Mouse (Mus musculus): Measurements from ENCODE around the gene Tctn1. TPM values are rescaled to one million over a fixed set of nuclear protein-coding genes. Genes with fewer than 3 reads are reported as not detected.

The Tctn1 gene
- polyA plus RNA-seq, 1 experiment from 2014 or later: 6.5 TPM

- no peaks in the 10 kb centered on the region for H3K27me3 ChIP-seq (ENCODE audit: control insufficient read depth, insufficient read depth, low read length)
- H3K9ac ChIP-seq: no peak overlapping the region
- peaks cover 9% of the 10 kb centered on the region for H3K4me1 ChIP-seq (replicated peaks; ENCODE audit: control insufficient read depth, insufficient read depth, low read length)
- no peaks in the 10 kb centered on the region for H3K9me3 ChIP-seq (ENCODE audit: control insufficient read depth, low read length)
- DNase-seq (ENCODE audit: low spot score): no peak
- H3K27ac ChIP-seq: no peak overlapping the region
- H3K4me2 ChIP-seq (replicated peaks): no peak overlapping the region
- 52% methylated on average over 7 of the region's 7 CpGs for WGBS
- peaks cover 26% of the 10 kb centered on the region for H3K36me3 ChIP-seq (replicated peaks; ENCODE audit: control insufficient read depth, insufficient read depth)
- no peak overlapping the region for H3K4me3 ChIP-seq (replicated peaks; ENCODE audit: low read length)
- no peak for ATAC-seq (ENCODE audit: low FRiP score)
Measured at GRCm38 (mm10) chr5:122262104-122262503, 2.2 kb downstream of the Tctn1 start.

- H3K27me3 ChIP-seq (ENCODE audit: control insufficient read depth, insufficient read depth, low read length): no peaks in the 10 kb centered on the region
- no peaks in the 10 kb centered on the region for H3K9me3 ChIP-seq (ENCODE audit: control insufficient read depth, low read length)
- H3K9ac ChIP-seq: no peak overlapping the region
- no peak overlapping the region for H3K27ac ChIP-seq
- H3K4me2 ChIP-seq (replicated peaks): no peak overlapping the region
- DNase-seq (ENCODE audit: low spot score) (no peak), ATAC-seq (ENCODE audit: low FRiP score) (no peak)
- WGBS: 83% methylated on average over 6 of the region's 6 CpGs
- H3K4me3 ChIP-seq (replicated peaks; ENCODE audit: low read length): no peak overlapping the region
- H3K36me3 ChIP-seq (replicated peaks; ENCODE audit: control insufficient read depth, insufficient read depth): peaks cover 66% of the 10 kb centered on the region
- peaks cover 3% of the 10 kb centered on the region; the same call in 1 of the 2 replicates for H3K4me1 ChIP-seq (replicated peaks; ENCODE audit: control insufficient read depth, insufficient read depth, low read length)
Measured at GRCm38 (mm10) chr5:122258027-122258741, 6.1 kb downstream of the Tctn1 start.

- H3K27ac ChIP-seq: no peak overlapping the region
- H3K4me3 ChIP-seq (replicated peaks; ENCODE audit: low read length): no peak overlapping the region
- no peaks in the 10 kb centered on the region for H3K27me3 ChIP-seq (ENCODE audit: control insufficient read depth, insufficient read depth, low read length)
- H3K4me2 ChIP-seq (replicated peaks): no peak overlapping the region
- no peak overlapping the region for H3K9ac ChIP-seq
- DNase-seq (ENCODE audit: low spot score): no peak
- H3K4me1 ChIP-seq (replicated peaks; ENCODE audit: control insufficient read depth, insufficient read depth, low read length): no peaks in the 10 kb centered on the region
- no peaks in the 10 kb centered on the region for H3K9me3 ChIP-seq (ENCODE audit: control insufficient read depth, low read length)
- ATAC-seq (ENCODE audit: low FRiP score): no peak
- peaks cover 74% of the 10 kb centered on the region for H3K36me3 ChIP-seq (replicated peaks; ENCODE audit: control insufficient read depth, insufficient read depth)
- 84% methylated on average over 17 of the region's 17 CpGs for WGBS
Measured at GRCm38 (mm10) chr5:122251895-122252606, 12.2 kb downstream of the Tctn1 start.

GRCm38 (mm10) chr5:122249281-122249680 is 15.0 kb downstream of the Tctn1 start:
- Histone ChIP-seq H3K9ac (no peak overlapping the region), H3K27me3 (ENCODE audit: control insufficient read depth, insufficient read depth, low read length) (no peaks in the 10 kb centered on the region), H3K36me3 (replicated peaks; ENCODE audit: control insufficient read depth, insufficient read depth) (peaks cover 63% of the 10 kb centered on the region), H3K27ac (no peak overlapping the region), H3K4me2 (replicated peaks) (no peak overlapping the region), H3K4me3 (replicated peaks; ENCODE audit: low read length) (no peak overlapping the region), H3K4me1 (replicated peaks; ENCODE audit: control insufficient read depth, insufficient read depth, low read length) (peaks cover 4% of the 10 kb centered on the region; the same call in 1 of the 2 replicates), H3K9me3 (ENCODE audit: control insufficient read depth, low read length) (no peaks in the 10 kb centered on the region)
- WGBS: 91% methylated on average over 4 of the region's 4 CpGs
- ATAC-seq (ENCODE audit: low FRiP score): no peak
- no peak for DNase-seq (ENCODE audit: low spot score)

- peaks cover 5% of the 10 kb centered on the region; the same call in 1 of the 2 replicates for H3K4me1 ChIP-seq (replicated peaks; ENCODE audit: control insufficient read depth, insufficient read depth, low read length)
- ATAC-seq (ENCODE audit: low FRiP score): no peak
- no peak overlapping the region for H3K27ac ChIP-seq
- no peaks in the 10 kb centered on the region for H3K9me3 ChIP-seq (ENCODE audit: control insufficient read depth, low read length)
- WGBS: 96% methylated on average over 7 of the region's 7 CpGs
- peaks cover 52% of the 10 kb centered on the region for H3K36me3 ChIP-seq (replicated peaks; ENCODE audit: control insufficient read depth, insufficient read depth)
- H3K9ac ChIP-seq: no peak overlapping the region
- no peak overlapping the region for H3K4me2 ChIP-seq (replicated peaks)
- H3K4me3 ChIP-seq (replicated peaks; ENCODE audit: low read length): no peak overlapping the region
- no peak for DNase-seq (ENCODE audit: low spot score)
- H3K27me3 ChIP-seq (ENCODE audit: control insufficient read depth, insufficient read depth, low read length): no peaks in the 10 kb centered on the region
Measured at GRCm38 (mm10) chr5:122247934-122248333, 16.3 kb downstream of the Tctn1 start.

GRCm38 (mm10) chr5:122247529-122247928 is 16.7 kb downstream of the Tctn1 start:
- ATAC-seq (ENCODE audit: low FRiP score): no peak
- WGBS: 94% methylated on average over 11 of the region's 11 CpGs
- DNase-seq (ENCODE audit: low spot score): no peak
- peaks cover 52% of the 10 kb centered on the region for H3K36me3 ChIP-seq (replicated peaks; ENCODE audit: control insufficient read depth, insufficient read depth)
- no peak overlapping the region for H3K4me2 ChIP-seq (replicated peaks)
- peaks cover 5% of the 10 kb centered on the region; the same call in 1 of the 2 replicates for H3K4me1 ChIP-seq (replicated peaks; ENCODE audit: control insufficient read depth, insufficient read depth, low read length)
- H3K27ac ChIP-seq: no peak overlapping the region
- no peaks in the 10 kb centered on the region for H3K27me3 ChIP-seq (ENCODE audit: control insufficient read depth, insufficient read depth, low read length)
- no peak overlapping the region for H3K9ac ChIP-seq
- no peak overlapping the region for H3K4me3 ChIP-seq (replicated peaks; ENCODE audit: low read length)
- H3K9me3 ChIP-seq (ENCODE audit: control insufficient read depth, low read length): no peaks in the 10 kb centered on the region

GRCm38 (mm10) chr5:122246547-122247167 is 17.6 kb downstream of the Tctn1 start:
- Histone ChIP-seq H3K4me1 (replicated peaks; ENCODE audit: control insufficient read depth, insufficient read depth, low read length) (peaks cover 5% of the 10 kb centered on the region; the same call in 1 of the 2 replicates), H3K9me3 (ENCODE audit: control insufficient read depth, low read length) (no peaks in the 10 kb centered on the region), H3K27me3 (ENCODE audit: control insufficient read depth, insufficient read depth, low read length) (no peaks in the 10 kb centered on the region), H3K27ac (no peak overlapping the region), H3K4me2 (replicated peaks) (no peak overlapping the region), H3K4me3 (replicated peaks; ENCODE audit: low read length) (no peak overlapping the region), H3K9ac (no peak overlapping the region), H3K36me3 (replicated peaks; ENCODE audit: control insufficient read depth, insufficient read depth) (peaks cover 50% of the 10 kb centered on the region)
- DNase-seq (ENCODE audit: low spot score) (no peak), ATAC-seq (ENCODE audit: low FRiP score) (no peak)
- WGBS: 88% methylated on average over 10 of the region's 10 CpGs

GRCm38 (mm10) chr5:122245186-122245585 is 19.1 kb downstream of the Tctn1 start:
- Histone ChIP-seq H3K27ac (no peak overlapping the region), H3K4me3 (replicated peaks; ENCODE audit: low read length) (no peak overlapping the region), H3K4me2 (replicated peaks) (no peak overlapping the region), H3K9ac (no peak overlapping the region), H3K4me1 (replicated peaks; ENCODE audit: control insufficient read depth, insufficient read depth, low read length) (peaks cover 5% of the 10 kb centered on the region; the same call in 1 of the 2 replicates), H3K36me3 (replicated peaks; ENCODE audit: control insufficient read depth, insufficient read depth) (peaks cover 51% of the 10 kb centered on the region), H3K9me3 (ENCODE audit: control insufficient read depth, low read length) (no peaks in the 10 kb centered on the region), H3K27me3 (ENCODE audit: control insufficient read depth, insufficient read depth, low read length) (no peaks in the 10 kb centered on the region)
- DNase-seq (ENCODE audit: low spot score) (no peak), ATAC-seq (ENCODE audit: low FRiP score) (no peak)
- WGBS: 57% methylated on average over 3 of the region's 3 CpGs

GRCm38 (mm10) chr5:122243781-122244523 is 20.3 kb downstream of the Tctn1 start:
- ATAC-seq (ENCODE audit: low FRiP score) (no peak), DNase-seq (ENCODE audit: low spot score) (no peak)
- WGBS: 66% methylated on average over 17 of the region's 17 CpGs
- H3K9me3 ChIP-seq (ENCODE audit: control insufficient read depth, low read length): no peaks in the 10 kb centered on the region
- no peaks in the 10 kb centered on the region for H3K27me3 ChIP-seq (ENCODE audit: control insufficient read depth, insufficient read depth, low read length)
- no peak overlapping the region for H3K9ac ChIP-seq
- H3K36me3 ChIP-seq (replicated peaks; ENCODE audit: control insufficient read depth, insufficient read depth): peaks cover 45% of the 10 kb centered on the region
- H3K27ac ChIP-seq: no peak overlapping the region
- no peak overlapping the region for H3K4me2 ChIP-seq (replicated peaks)
- peaks cover 5% of the 10 kb centered on the region; the same call in 1 of the 2 replicates for H3K4me1 ChIP-seq (replicated peaks; ENCODE audit: control insufficient read depth, insufficient read depth, low read length)
- H3K4me3 ChIP-seq (replicated peaks; ENCODE audit: low read length): no peak overlapping the region

Measured in hindbrain, embryonic 14.5 days (tissue).